Mouse (Mus musculus): ENCODE measurements around the gene Zfp202. TPM values are rescaled to one million over a fixed set of nuclear protein-coding genes. Genes with fewer than 3 reads are reported as not detected.

The Zfp202 gene
- polyA plus RNA-seq, 1 experiment from 2014 or later = 1.3 TPM

- Histone ChIP-seq H3K4me2 (replicated peaks; ENCODE audit: low read depth, low read length) (peak overlapping the region; percentile 87), H3K36me3 (ENCODE audit: insufficient read depth, low read length) (no peaks in the 10 kb centered on the region), H3K9me3 (ENCODE audit: low read length) (no peaks in the 10 kb centered on the region), H3K27ac (ENCODE audit: low read length) (peak overlapping the region; percentile 84; the same call in 1 of the 2 replicates), H3K4me3 (ENCODE audit: low read depth, low read length) (peak overlapping the region; percentile 72), H3K27me3 (replicated peaks; ENCODE audit: insufficient read depth, low read length) (no peaks in the 10 kb centered on the region), H3K4me1 (ENCODE audit: insufficient read depth, low read depth, low read length) (peaks cover 5% of the 10 kb centered on the region; the same call in 1 of the 2 replicates), H3K9ac (replicated peaks; ENCODE audit: low read depth) (no peak overlapping the region)
- DNase-seq (ENCODE audit: low spot score) (peak; percentile 8), ATAC-seq (no peak)
- TF ChIP-seq EP300 (IDR thresholded peaks at IDR 0.05) (no peak), CTCF (IDR thresholded peaks at IDR 0.05) (no peak)
- 90% methylated on average over 8 of the region's 9 CpGs for WGBS
Observed at GRCm38 (mm10) chr9:40191086-40191876, 835 bp upstream of the Zfp202 start.

- ATAC-seq (no peak), DNase-seq (ENCODE audit: low spot score) (peak; percentile 42)
- WGBS = 64% methylated on average over 3 of the region's 3 CpGs
- Histone ChIP-seq H3K4me1 (ENCODE audit: insufficient read depth, low read depth, low read length) (peaks cover 5% of the 10 kb centered on the region; the same call in 1 of the 2 replicates), H3K9me3 (ENCODE audit: low read length) (no peaks in the 10 kb centered on the region), H3K9ac (replicated peaks; ENCODE audit: low read depth) (no peak overlapping the region), H3K36me3 (ENCODE audit: insufficient read depth, low read length) (no peaks in the 10 kb centered on the region), H3K27me3 (replicated peaks; ENCODE audit: insufficient read depth, low read length) (no peaks in the 10 kb centered on the region), H3K27ac (ENCODE audit: low read length) (no peak overlapping the region), H3K4me2 (replicated peaks; ENCODE audit: low read depth, low read length) (no peak overlapping the region), H3K4me3 (ENCODE audit: low read depth, low read length) (no peak overlapping the region)
- TF ChIP-seq EP300 (IDR thresholded peaks at IDR 0.05) (no peak), CTCF (IDR thresholded peaks at IDR 0.05) (no peak)
Observed at GRCm38 (mm10) chr9:40195981-40196380, 3.9 kb downstream of the Zfp202 start.

- H3K27me3 ChIP-seq (replicated peaks; ENCODE audit: insufficient read depth, low read length) = no peaks in the 10 kb centered on the region
- H3K9me3 ChIP-seq (ENCODE audit: low read length) = no peaks in the 10 kb centered on the region
- H3K4me1 ChIP-seq (ENCODE audit: insufficient read depth, low read depth, low read length) = no peaks in the 10 kb centered on the region
- no peak overlapping the region for H3K4me2 ChIP-seq (replicated peaks; ENCODE audit: low read depth, low read length)
- no peak overlapping the region for H3K9ac ChIP-seq (replicated peaks; ENCODE audit: low read depth)
- 65% methylated on average over 5 of the region's 5 CpGs for WGBS
- no peak overlapping the region for H3K27ac ChIP-seq (ENCODE audit: low read length)
- no peaks in the 10 kb centered on the region for H3K36me3 ChIP-seq (ENCODE audit: insufficient read depth, low read length)
- TF ChIP-seq EP300 (IDR thresholded peaks at IDR 0.05) = no peak
- TF ChIP-seq CTCF (IDR thresholded peaks at IDR 0.05) = no peak
- H3K4me3 ChIP-seq (ENCODE audit: low read depth, low read length) = no peak overlapping the region
- ATAC-seq (no peak), DNase-seq (ENCODE audit: low spot score) (no peak)
Observed at GRCm38 (mm10) chr9:40206546-40206950, 14.4 kb downstream of the Zfp202 start.

GRCm38 (mm10) chr9:40210744-40211143, 18.6 kb downstream of the Zfp202 start:
- H3K4me1 ChIP-seq (ENCODE audit: insufficient read depth, low read depth, low read length) = no peaks in the 10 kb centered on the region
- H3K36me3 ChIP-seq (ENCODE audit: insufficient read depth, low read length) = 0 out of 2 replicates have a peak, but pooled peaks cover 7% of the 10 kb centered on the region
- TF ChIP-seq CTCF (IDR thresholded peaks at IDR 0.05) (no peak), EP300 (IDR thresholded peaks at IDR 0.05) (no peak)
- no peak for ATAC-seq
- WGBS = 87% methylated on average over 2 of the region's 2 CpGs
- no peaks in the 10 kb centered on the region for H3K9me3 ChIP-seq (ENCODE audit: low read length)
- no peak for DNase-seq (ENCODE audit: low spot score)
- H3K27ac ChIP-seq (ENCODE audit: low read length) = no peak overlapping the region
- no peak overlapping the region for H3K4me2 ChIP-seq (replicated peaks; ENCODE audit: low read depth, low read length)
- no peaks in the 10 kb centered on the region for H3K27me3 ChIP-seq (replicated peaks; ENCODE audit: insufficient read depth, low read length)
- no peak overlapping the region for H3K4me3 ChIP-seq (ENCODE audit: low read depth, low read length)
- no peak overlapping the region for H3K9ac ChIP-seq (replicated peaks; ENCODE audit: low read depth)

- no peaks in the 10 kb centered on the region for H3K27me3 ChIP-seq (replicated peaks; ENCODE audit: insufficient read depth, low read length)
- no peaks in the 10 kb centered on the region for H3K4me1 ChIP-seq (ENCODE audit: insufficient read depth, low read depth, low read length)
- 0 out of 2 replicates have a peak, but pooled peaks cover 7% of the 10 kb centered on the region for H3K36me3 ChIP-seq (ENCODE audit: insufficient read depth, low read length)
- 97% methylated on average over 5 of the region's 5 CpGs for WGBS
- ATAC-seq = no peak
- H3K4me2 ChIP-seq (replicated peaks; ENCODE audit: low read depth, low read length) = no peak overlapping the region
- H3K4me3 ChIP-seq (ENCODE audit: low read depth, low read length) = no peak overlapping the region
- H3K9me3 ChIP-seq (ENCODE audit: low read length) = no peaks in the 10 kb centered on the region
- DNase-seq (ENCODE audit: low spot score) = no peak
- H3K27ac ChIP-seq (ENCODE audit: low read length) = no peak overlapping the region
- TF ChIP-seq CTCF (IDR thresholded peaks at IDR 0.05) (no peak), EP300 (IDR thresholded peaks at IDR 0.05) (no peak)
- no peak overlapping the region for H3K9ac ChIP-seq (replicated peaks; ENCODE audit: low read depth)
Observed at GRCm38 (mm10) chr9:40214058-40214457, 21.9 kb downstream of the Zfp202 start.

- no peak overlapping the region for H3K9ac ChIP-seq (replicated peaks; ENCODE audit: low read depth)
- H3K27me3 ChIP-seq (replicated peaks; ENCODE audit: insufficient read depth, low read length) = no peaks in the 10 kb centered on the region
- H3K4me1 ChIP-seq (ENCODE audit: insufficient read depth, low read depth, low read length) = no peaks in the 10 kb centered on the region
- ATAC-seq (no peak), DNase-seq (ENCODE audit: low spot score) (no peak)
- WGBS = 77% methylated on average over 4 of the region's 4 CpGs
- H3K4me3 ChIP-seq (ENCODE audit: low read depth, low read length) = no peak overlapping the region
- 0 out of 2 replicates have a peak, but pooled peaks cover 7% of the 10 kb centered on the region for H3K36me3 ChIP-seq (ENCODE audit: insufficient read depth, low read length)
- no peak overlapping the region for H3K27ac ChIP-seq (ENCODE audit: low read length)
- no peak overlapping the region for H3K4me2 ChIP-seq (replicated peaks; ENCODE audit: low read depth, low read length)
- H3K9me3 ChIP-seq (ENCODE audit: low read length) = no peaks in the 10 kb centered on the region
- TF ChIP-seq CTCF (IDR thresholded peaks at IDR 0.05) = no peak
- no peak for TF ChIP-seq EP300 (IDR thresholded peaks at IDR 0.05)
Observed at GRCm38 (mm10) chr9:40216651-40217050, 24.5 kb downstream of the Zfp202 start.
